Mouse (Mus musculus) cerebellum, postnatal 14 days (tissue): ENCODE results near the gene Olfr1062.
A peak's percentile ranks its signal among the peaks of the same experiment; 100 is the strongest.
"Not testable (repeated sequence)": the region's sequence is repeated elsewhere in the genome, so short reads cannot be mapped to it uniquely, and the experiment has no call there.

Experiments
- DNase-seq, 2 experiments: peaks; one replicate each; pipeline ENCODE4 v3.0.0; 2021; ENCODE audit warnings: mixed read lengths in 2 of 2

The Olfr1062 gene

GRCm38 (mm10) chr2:86426649-86427048 lies at the start of gene Olfr1062:
TSS of gene Olfr1062 (minus strand) at chr2:86426749.
- not testable (repeated sequence) for DNase-seq

GRCm38 (mm10) chr2:86464442-86465109 lies 38.0 kb upstream of the Olfr1062 start:
- peak; percentile 65 to 69 for DNase-seq

- DNase-seq = no peak
Measured at GRCm38 (mm10) chr2:86460434-86460833, 33.9 kb upstream of the Olfr1062 start.

- DNase-seq = no peak
Measured at GRCm38 (mm10) chr2:86456169-86456568, 29.6 kb upstream of the Olfr1062 start, which contains the start of gene Olfr1066. TSS of gene Olfr1066 (minus strand) at chr2:86456269.

- DNase-seq = not testable (repeated sequence)
Measured at GRCm38 (mm10) chr2:86450491-86450890, 23.9 kb upstream of the Olfr1062 start, which contains the start of gene Olfr1065. TSS of gene Olfr1065 (minus strand) at chr2:86450591.

- DNase-seq = not testable (repeated sequence)
Measured at GRCm38 (mm10) chr2:86442101-86442500, 15.6 kb upstream of the Olfr1062 start.

GRCm38 (mm10) chr2:86428511-86428910 lies 2.0 kb upstream of the Olfr1062 start:
- not testable (repeated sequence) for DNase-seq

- no peak for DNase-seq
Measured at GRCm38 (mm10) chr2:86413950-86414349, 12.6 kb downstream of the Olfr1062 start, which contains the start of gene Olfr1061. TSS of gene Olfr1061 (minus strand) at chr2:86414050.

GRCm38 (mm10) chr2:86395114-86395513 lies 31.4 kb downstream of the Olfr1062 start:
- DNase-seq = no peak

- not testable (repeated sequence) for DNase-seq
Measured at GRCm38 (mm10) chr2:86388461-86388860, 38.1 kb downstream of the Olfr1062 start, which contains the start of gene Olfr1058. TSS of gene Olfr1058 (minus strand) at chr2:86388561.

GRCm38 (mm10) chr2:86378293-86378692 lies 48.3 kb downstream of the Olfr1062 start, which contains the start of gene Olfr1057:
TSS of gene Olfr1057 (minus strand) at chr2:86378393.
- no peak for DNase-seq
